Mouse (Mus musculus): ENCODE measurements at regions not wholly inside any gene's neighbourhood (a gene's known extent, or its start where the extent isn't known, plus 50 kb on each side); places are given as distances from the start of the nearest gene placed in this dataset.

- DNase-seq (ENCODE audit: low spot score) = no peak
Measured at GRCm38 (mm10) chr14:105717821-105718220, 178.8 kb downstream of the Spry2 start.

GRCm38 (mm10) chr14:105708691-105709090, 187.9 kb downstream of the Spry2 start:
- DNase-seq (ENCODE audit: low spot score) = no peak

DNA sequence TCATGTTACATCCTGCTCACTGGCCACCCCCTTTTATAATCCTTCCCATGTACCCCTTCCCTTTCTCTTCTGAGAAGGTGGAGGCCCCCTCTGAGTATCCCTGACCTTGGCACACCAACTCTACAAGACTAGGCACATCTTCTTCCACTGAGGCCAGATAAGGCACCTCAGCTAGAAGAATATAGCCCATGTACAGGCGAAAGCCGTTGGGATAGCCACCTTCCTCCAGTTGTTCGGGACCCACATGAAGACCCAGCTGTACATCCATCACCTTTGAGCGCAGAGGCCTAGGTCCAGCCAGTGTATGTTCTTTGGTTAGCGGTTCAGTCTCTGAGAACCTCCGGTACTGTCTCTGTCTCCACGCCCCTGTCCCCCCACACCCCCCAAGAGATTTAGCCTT, 189.9 kb downstream of the Spry2 start:
- no peak for DNase-seq (ENCODE audit: low spot score)

DNA sequence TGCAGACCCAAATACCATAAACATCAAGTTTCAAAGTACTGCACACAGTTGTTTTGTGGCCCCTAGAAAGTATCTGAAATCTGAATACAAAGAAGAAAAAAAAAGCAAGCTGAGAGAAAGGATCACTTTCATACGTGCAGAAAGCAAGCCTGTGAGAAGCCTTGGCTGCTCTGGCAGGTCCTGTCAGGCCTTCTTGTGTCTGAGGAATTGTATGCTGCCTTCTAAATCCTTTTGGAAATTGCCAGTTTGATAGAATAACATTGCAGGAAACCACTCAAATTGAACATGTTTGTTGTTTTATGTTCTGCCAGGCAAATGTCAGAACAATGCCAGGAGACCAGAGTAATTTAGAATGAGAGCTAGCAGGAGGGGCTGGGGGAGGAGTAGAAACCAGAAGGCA, 198.0 kb downstream of the Spry2 start:
- DNase-seq (ENCODE audit: low spot score) = no peak

GRCm38 (mm10) chr14:105698086-105698485, 198.5 kb downstream of the Spry2 start:
- no peak for DNase-seq (ENCODE audit: low spot score)

DNA sequence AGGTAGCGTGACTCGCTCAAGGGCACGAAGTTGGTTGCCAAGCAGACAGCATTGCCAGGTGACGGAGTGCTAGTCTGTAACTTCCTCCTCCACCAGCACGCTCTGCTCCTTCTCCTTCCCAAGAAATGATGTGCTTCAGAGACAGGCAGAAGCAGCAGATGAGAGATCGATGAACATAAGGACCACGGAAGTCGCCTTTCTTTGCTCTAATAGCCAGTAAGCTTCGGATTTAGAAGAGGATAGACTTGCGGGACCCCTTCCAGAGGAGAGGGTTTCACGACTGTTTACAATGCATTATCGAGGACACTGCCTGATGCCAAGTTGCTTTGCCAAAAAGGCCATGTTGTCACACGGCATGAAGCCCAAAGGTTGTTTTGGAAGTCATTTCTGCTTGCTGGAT, 199.2 kb downstream of the Spry2 start:
- DNase-seq (ENCODE audit: low spot score) = no peak

DNA sequence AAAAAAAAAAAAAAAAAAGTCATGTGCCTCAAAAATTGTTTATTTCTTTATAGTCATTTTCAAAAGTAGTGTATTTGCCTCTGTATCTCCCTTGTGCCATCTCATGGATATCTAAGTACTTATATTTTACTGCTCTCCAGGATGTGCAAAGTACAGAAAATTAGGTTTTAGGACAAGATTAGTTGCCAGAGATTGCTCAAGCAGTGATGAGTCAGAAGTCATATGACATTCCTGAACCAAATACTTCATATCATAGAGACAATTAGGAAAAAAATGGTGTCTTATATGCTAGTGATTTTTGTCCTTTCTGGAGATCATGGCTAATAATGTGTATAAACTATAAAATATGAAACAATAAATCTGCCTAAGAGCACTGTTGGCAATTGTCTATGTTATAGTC, 201.7 kb downstream of the Spry2 start:
- no peak for DNase-seq (ENCODE audit: low spot score)

- no peak for DNase-seq (ENCODE audit: low spot score)
Measured at GRCm38 (mm10) chr14:105693713-105694112, 202.9 kb downstream of the Spry2 start.

- no peak for DNase-seq (ENCODE audit: low spot score)
Measured at GRCm38 (mm10) chr14:105684826-105685465, 211.7 kb downstream of the Spry2 start.

GRCm38 (mm10) chr14:105684329-105684728, 212.3 kb downstream of the Spry2 start:
- DNase-seq (ENCODE audit: low spot score) = no peak

GRCm38 (mm10) chr14:105676646-105676930, 220.0 kb downstream of the Spry2 start:
- no peak for DNase-seq (ENCODE audit: low spot score)

- DNase-seq (ENCODE audit: low spot score) = no peak
Measured at GRCm38 (mm10) chr14:105675801-105676645, 220.6 kb downstream of the Spry2 start.

DNA sequence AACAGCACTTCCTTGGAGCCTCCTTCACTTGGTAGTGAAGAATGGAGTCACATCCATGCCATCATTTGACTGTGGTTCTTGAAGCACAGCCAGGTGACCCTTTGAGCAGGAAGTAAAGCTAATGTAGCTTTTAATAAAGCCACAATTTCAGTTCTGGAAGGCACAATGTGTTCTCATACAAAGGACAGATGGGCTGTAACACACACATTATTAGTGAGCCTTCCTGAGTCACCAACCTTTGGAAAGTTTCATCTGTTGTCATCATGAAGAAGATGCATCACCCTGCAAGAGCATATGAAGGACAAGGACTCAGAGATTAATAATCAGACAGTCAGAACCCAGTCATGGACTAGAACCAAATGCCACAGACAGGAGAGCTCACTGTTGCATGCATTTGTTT, 221.6 kb downstream of the Spry2 start:
- DNase-seq (ENCODE audit: low spot score) = no peak

- DNase-seq (ENCODE audit: low spot score) = no peak
Measured at GRCm38 (mm10) chr14:105668969-105669368, 227.7 kb downstream of the Spry2 start.

DNA sequence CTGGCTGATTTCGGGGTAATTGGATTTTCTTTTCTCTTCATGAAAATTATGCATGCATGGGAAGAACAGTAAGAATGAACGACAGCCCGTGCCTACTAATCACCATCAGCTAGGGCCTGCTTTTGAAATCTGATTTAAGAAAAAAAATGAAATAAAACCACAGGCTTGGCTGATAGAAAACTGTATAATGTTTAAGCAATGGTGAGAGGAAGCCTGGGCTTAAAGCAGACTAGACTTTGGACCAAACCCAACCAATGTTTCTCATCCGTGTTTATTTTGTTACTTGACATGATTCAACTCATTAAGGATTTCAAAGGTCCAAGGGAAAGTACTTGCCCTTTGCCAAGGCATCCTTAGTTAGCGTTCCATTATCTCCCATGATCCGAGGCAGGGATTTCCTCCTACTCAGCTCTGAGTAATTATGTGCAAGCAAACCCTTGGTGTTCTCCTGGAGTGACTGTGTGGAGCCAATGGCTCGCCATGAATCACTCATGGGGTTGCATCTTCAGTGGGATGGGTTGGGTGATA, 231.9 kb downstream of the Spry2 start:
- DNase-seq (ENCODE audit: low spot score) = no peak

DNA sequence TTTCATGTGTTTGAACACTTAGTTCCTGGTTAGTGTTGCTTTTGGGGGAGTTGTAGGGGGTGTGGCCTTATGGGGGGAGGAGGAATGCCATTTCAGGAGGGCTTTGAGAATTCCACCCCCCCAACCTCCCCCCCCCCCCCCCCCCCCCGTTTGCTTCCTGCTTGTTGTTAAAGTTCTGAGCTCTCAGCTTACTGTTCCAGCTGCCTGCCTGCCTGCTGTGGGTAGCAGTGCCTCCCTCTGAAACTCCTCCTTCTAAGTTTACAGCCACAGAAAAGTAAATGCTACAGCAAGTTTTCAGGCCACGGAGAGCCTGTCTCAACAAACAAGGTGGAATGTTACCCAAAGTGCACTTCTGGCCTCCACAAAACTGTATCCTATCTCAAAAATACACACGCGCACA, 233.1 kb downstream of the Spry2 start:
- DNase-seq (ENCODE audit: low spot score) = no peak

DNA sequence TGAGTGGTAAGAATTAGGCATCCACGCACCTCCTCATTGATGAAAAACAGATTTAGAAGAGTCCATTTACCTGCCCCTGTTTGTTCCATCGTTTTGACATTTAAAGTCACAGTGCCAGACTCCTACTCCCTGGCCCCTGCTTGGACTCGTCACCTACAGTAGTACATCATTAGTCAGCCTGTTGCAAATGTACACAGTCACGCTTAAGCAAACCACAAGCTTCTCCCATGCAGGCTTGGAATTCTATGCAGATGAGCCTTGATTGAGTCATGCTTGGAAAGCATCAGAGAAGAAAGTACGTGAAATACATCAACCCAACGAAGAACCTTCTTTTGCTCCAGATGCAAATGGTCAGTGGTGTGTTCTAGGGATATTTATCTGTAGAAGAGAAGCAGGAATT, 233.8 kb downstream of the Spry2 start:
- no peak for DNase-seq (ENCODE audit: low spot score)

GRCm38 (mm10) chr14:105658316-105658715, 238.3 kb downstream of the Spry2 start:
- DNase-seq (ENCODE audit: low spot score) = no peak

- no peak for DNase-seq (ENCODE audit: low spot score)
Measured at GRCm38 (mm10) chr14:105647166-105647565, 249.5 kb downstream of the Spry2 start.

GRCm38 (mm10) chr14:105644428-105644827, 252.2 kb downstream of the Spry2 start:
- no peak for DNase-seq (ENCODE audit: low spot score)

- no peak for DNase-seq (ENCODE audit: low spot score)
Measured at GRCm38 (mm10) chr14:105643285-105643957, 253.2 kb downstream of the Spry2 start.

DNA sequence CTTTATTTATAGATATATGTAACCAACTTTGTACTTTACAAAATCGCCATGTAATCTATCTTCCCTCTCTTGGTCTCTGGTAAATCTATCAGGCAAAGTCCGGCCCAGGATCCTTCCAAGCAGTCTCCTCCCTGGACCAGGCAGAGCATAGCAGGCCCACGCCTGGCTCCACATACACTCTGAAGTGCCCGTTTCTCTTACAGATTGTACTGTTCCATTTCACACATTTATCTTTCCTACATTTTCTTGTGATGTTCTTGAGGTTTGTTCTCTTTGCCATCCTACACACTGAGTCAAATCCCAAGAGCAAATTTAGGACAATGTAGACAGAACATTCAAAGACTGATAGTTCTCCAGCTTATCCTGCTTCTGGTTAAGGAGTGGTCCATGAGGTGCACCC, 264.3 kb downstream of the Spry2 start:
- DNase-seq (ENCODE audit: low spot score) = no peak

- no peak for DNase-seq (ENCODE audit: low spot score)
Measured at GRCm38 (mm10) chr14:105631681-105632031, 265.0 kb downstream of the Spry2 start.

All from urinary bladder, postnatal 14 days (tissue).